Mouse (Mus musculus) forebrain, postnatal 0 days (tissue): ENCODE measurements around the gene Cdc20. TPM values are rescaled to one million over a fixed set of nuclear protein-coding genes. Genes with fewer than 3 reads are reported as not detected.

Experiments
- ATAC-seq: fragments of 200-750 bp; cut with Nextera tagmentation; 2 replicates; pipeline ENCODE4 v1.8.0; 2017; ENCODE audit warnings: mild to moderate bottlenecking, moderate library complexity
- DNase-seq: peaks from one replicate; pipeline ENCODE4 v3.0.0-alpha.2; 2015
- H3K27ac ChIP-seq: fragments of 300-500 bp; sonication (generic); 2 replicates; pipeline ENCODE4 v1.5.1; 2014; ENCODE audit warnings: low read depth, mild to moderate bottlenecking, antibody characterized with exemption, low read length, moderate library complexity, mixed read lengths
- H3K27me3 ChIP-seq: fragments of 300-500 bp; sonication (generic); 2 replicates; pipeline ENCODE4 v1.6.1; 2014; ENCODE audit warnings: mild to moderate bottlenecking, low read length, mixed read lengths; ENCODE audit not compliant: insufficient read depth
- H3K36me3 ChIP-seq: fragments of 300-500 bp; sonication (generic); 2 replicates; pipeline ENCODE4 v1.6.1; 2014; ENCODE audit warnings: mild to moderate bottlenecking, moderate library complexity; ENCODE audit not compliant: insufficient read depth
- H3K4me1 ChIP-seq: fragments of 300-500 bp; sonication (generic); 2 replicates; pipeline ENCODE4 v1.6.1; 2014; ENCODE audit warnings: antibody characterized with exemption; ENCODE audit not compliant: insufficient read depth
- H3K4me2 ChIP-seq: fragments of 300-500 bp; sonication (generic); 2 replicates; pipeline ENCODE4 v1.6.1; 2014; ENCODE audit warnings: low read depth, mild to moderate bottlenecking, moderate library complexity
- H3K4me3 ChIP-seq: fragments of 300-500 bp; sonication (generic); 2 replicates; pipeline ENCODE4 v1.5.1; 2014; ENCODE audit warnings: low read depth, low read length, mixed read lengths
- H3K9ac ChIP-seq: fragments of 300-500 bp; sonication (generic); 2 replicates; pipeline ENCODE4 v1.6.1; 2014; ENCODE audit warnings: mild to moderate bottlenecking
- H3K9me3 ChIP-seq: fragments of 300-500 bp; sonication (generic); 2 replicates; pipeline ENCODE4 v1.6.1; 2016; ENCODE audit warnings: low read length
- CTCF ChIP-seq: sonication (generic); IDR thresholded peaks from 2 replicates; pipeline ENCODE4 v1.5.1; 2016; ENCODE audit warnings: antibody characterized with exemption, control low read depth, low read depth
- WGBS: fragments of 180-500 bp; shearing (Covaris S2); extraction: QIAGEN DNeasy Blood & Tissue Kit; methylation state at CpG from one replicate; pipeline ENCODE4 v1.1.7; 2014; 5-methylcytosine and 5-hydroxymethylcytosine counted together
- polyA plus RNA-seq: library from polyadenylated mRNA; unstranded; fragments of >200 nt; fragmentation: Nextera tagmentation; extraction: Ambion mirVana; gene quantifications from 2 replicates; pipeline ENCODE4 v1.2.1, GENCODE M21; 2015
- total RNA-seq: library from RNA; depleted of rRNA; stranded (reverse); fragments of >200 nt; gene quantifications from 2 replicates; pipeline ENCODE4 v1.2.3, GENCODE M21; 2014

Cdc20 gene
- total and polyA plus RNA-seq, 2 experiments from 2014 or later, result 21.6 to 24.1 TPM

DNA sequence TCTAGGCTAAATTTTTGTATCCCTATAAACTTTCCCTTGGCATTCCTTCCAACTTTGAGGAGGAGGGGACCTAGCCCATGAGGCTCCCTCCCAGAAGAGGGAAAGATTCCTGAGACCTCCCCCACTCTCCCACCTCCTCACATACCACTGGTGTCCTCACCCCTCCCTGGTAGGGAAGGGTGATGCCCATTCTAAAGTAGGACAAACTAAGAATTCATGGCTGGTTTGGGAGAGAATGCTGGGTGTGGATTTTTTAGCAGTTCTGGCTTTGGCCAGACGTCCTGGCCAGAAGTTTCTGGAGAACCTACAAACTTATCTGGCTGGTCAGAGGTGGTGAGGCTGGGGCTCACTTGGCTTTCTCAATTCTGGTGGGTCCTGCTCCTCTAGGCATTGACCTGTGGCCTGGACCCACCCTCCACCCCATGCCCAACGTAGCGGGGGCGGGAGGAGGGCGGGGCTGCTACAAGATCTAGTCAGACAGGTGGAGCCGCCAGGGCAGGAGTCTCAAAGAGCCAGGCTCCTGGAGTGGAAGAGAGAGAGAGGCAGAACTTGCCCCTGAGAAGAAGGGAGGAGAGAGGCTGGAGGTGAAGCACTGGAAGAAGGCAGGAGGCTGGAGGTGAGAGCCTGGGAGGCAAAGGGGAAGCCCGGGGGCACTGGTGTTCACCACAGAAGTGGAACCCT lies 7.8 kb downstream of the Cdc20 start:
- DNase-seq, result no peak
- peaks cover 9% of the 10 kb centered on the region for H3K36me3 ChIP-seq
- peaks cover 18% of the 10 kb centered on the region for H3K4me1 ChIP-seq
- H3K27ac ChIP-seq, result no peak overlapping the region
- TF ChIP-seq CTCF, result no peak
- no peaks in the 10 kb centered on the region for H3K9me3 ChIP-seq
- H3K4me2 ChIP-seq, result no peak overlapping the region
- H3K27me3 ChIP-seq, result no peaks in the 10 kb centered on the region
- H3K4me3 ChIP-seq, result no peak overlapping the region
- no peak overlapping the region for H3K9ac ChIP-seq
- WGBS, result 69% methylated on average over 7 of the region's 7 CpGs
- ATAC-seq, result no peak

DNA sequence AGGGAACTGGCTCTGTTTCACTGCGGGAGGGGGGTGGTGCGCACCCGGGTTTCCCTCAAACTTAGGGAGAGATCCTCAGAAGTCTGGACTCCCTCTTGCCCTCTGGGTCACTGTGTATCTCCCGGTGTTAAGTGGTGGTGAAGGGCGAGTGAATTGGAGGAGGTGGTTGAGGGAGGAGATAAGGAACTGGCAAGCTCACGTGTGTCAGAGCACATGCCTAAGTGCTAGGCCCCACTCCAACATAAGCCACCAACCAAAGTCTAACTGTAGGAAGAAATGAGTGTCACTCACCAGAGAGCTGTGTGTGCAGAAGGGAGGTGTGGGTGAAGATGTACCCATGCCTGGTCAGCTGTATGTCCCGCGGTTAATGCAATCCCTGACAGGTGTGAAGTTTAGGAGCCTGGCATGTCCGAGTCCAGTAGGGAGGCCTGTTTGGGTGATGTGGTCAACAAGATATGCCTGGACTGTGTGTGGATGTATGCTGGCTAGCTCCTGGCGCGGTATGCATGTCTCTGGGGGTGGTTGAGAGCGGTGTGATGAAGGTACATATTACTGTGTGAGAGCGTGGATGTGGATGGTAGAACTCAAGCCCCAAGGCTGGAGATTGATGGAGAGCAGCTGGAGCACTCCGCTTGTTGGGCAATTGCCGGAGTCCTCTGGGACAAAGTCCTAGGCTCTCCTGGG lies 8.5 kb downstream of the Cdc20 start:
- peak; percentile 5; the same call in 1 of the 2 replicates for ATAC-seq
- TF ChIP-seq CTCF, result no peak
- WGBS, result 52% methylated on average over 15 of the region's 15 CpGs
- Histone ChIP-seq H3K27ac (peak overlapping the region; percentile 31; the same call in 1 of the 2 replicates), H3K4me2 (peak overlapping the region; percentile 88), H3K9me3 (no peaks in the 10 kb centered on the region), H3K36me3 (peaks cover 9% of the 10 kb centered on the region), H3K27me3 (no peaks in the 10 kb centered on the region), H3K9ac (peak overlapping the region; percentile 58), H3K4me1 (peaks cover 18% of the 10 kb centered on the region), H3K4me3 (peak overlapping the region; percentile 46)
- no peak for DNase-seq

DNA sequence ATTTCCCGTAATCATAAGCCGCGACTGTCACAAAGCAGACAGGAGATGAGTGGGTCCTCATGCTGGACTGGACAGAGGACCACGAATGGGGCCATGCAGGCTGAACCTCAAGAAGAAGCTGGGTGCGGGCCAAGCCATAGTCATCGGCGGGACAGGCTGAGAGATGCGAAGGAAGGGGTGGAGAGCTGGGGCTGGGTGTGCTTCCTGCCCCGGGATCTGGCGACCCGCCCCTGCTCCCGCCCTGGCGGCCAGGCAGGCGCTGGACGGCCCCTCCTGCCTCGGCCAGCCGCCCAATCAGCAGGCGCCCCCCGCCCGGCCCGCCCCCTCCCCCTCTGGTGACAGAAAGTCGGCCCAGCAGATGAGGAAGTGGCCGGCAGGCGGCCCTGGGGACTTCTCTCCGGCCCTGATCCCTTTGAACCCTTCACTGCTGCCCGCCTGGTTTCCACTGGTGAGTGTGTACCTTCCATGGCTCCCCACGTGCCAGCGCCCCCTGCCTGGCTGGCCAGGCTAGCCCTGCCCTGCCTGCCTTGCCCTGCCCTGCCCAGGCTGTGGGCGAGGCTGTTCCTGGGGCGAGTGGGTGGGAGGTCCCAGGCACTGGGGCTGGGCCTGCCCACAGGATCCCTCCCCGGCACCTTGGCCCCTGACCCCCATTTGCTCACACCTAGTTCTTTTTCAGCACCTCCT lies 9.2 kb downstream of the Cdc20 start, which contains the start of gene Elovl1:
TSS of gene Elovl1 (plus strand) at position 326 of the 684 bp plus-strand sequence.
- peak within 1 kb of the TSS; percentile 46 for H3K4me3 ChIP-seq
- H3K4me1 ChIP-seq, result peaks cover 18% of the 10 kb centered on the region
- TF ChIP-seq CTCF, result peak; percentile 63
- ATAC-seq (peak; percentile 85), DNase-seq (peak; percentile 73)
- H3K4me2 ChIP-seq, result peak within 1 kb of the TSS; percentile 88
- H3K9me3 ChIP-seq, result no peaks in the 10 kb centered on the region
- peak within 1 kb of the TSS; percentile 58 for H3K9ac ChIP-seq
- H3K27me3 ChIP-seq, result no peaks in the 10 kb centered on the region
- WGBS, result 4% methylated on average over 22 of the region's 31 CpGs
- peaks cover 9% of the 10 kb centered on the region for H3K36me3 ChIP-seq
- peak within 1 kb of the TSS; percentile 31 for H3K27ac ChIP-seq

DNA sequence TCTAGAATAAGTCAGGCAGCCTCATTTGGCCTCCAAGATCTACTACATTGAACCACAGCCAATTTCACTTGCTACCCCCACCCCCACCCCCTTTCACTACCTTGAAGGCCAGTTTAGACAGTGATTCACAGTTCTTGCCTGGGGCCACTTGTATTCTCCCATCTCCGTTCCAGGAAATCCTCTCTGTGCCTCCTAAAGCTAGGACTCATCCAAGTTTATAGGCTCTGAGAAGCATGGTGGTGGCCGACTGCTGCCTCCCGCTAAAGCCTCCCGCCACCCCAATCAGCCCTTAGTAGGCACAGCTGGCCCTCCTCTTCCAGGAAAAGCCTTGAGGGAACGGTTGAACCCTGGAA lies 9.8 kb downstream of the Cdc20 start:
- ATAC-seq (no peak; the same call in 1 of the 2 replicates), DNase-seq (no peak)
- peak overlapping the region; percentile 31; the same call in 1 of the 2 replicates for H3K27ac ChIP-seq
- peaks cover 9% of the 10 kb centered on the region for H3K36me3 ChIP-seq
- peak overlapping the region; percentile 88 for H3K4me2 ChIP-seq
- no peaks in the 10 kb centered on the region for H3K9me3 ChIP-seq
- TF ChIP-seq CTCF, result no peak
- H3K27me3 ChIP-seq, result no peaks in the 10 kb centered on the region
- peaks cover 18% of the 10 kb centered on the region for H3K4me1 ChIP-seq
- peak overlapping the region; percentile 46 for H3K4me3 ChIP-seq
- H3K9ac ChIP-seq, result peak overlapping the region; percentile 58
- WGBS, result 3% methylated on average over 5 of the region's 5 CpGs

DNA sequence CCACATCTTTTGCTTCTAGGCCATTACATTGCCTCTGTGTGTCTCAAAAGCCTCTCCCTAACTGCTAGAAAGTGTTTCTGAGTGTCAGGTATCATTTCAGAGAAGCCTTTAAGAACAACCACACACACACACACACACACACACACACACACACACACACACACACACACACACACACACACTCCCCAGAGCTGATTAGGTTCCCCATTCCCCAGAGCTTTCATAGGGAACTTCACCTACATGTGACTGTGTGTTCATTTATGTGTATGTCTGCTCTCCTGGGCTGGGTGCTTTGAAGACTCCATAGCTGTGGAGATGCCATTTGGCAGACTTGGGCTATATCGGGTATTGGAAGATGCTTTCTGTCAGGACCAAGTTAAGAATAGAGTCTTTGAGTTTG lies 11.8 kb downstream of the Cdc20 start:
- ATAC-seq (no peak), DNase-seq (no peak)
- Histone ChIP-seq H3K4me2 (no peak overlapping the region), H3K9ac (no peak overlapping the region), H3K36me3 (peaks cover 17% of the 10 kb centered on the region), H3K9me3 (no peaks in the 10 kb centered on the region), H3K27ac (no peak overlapping the region), H3K27me3 (no peaks in the 10 kb centered on the region), H3K4me3 (no peak overlapping the region), H3K4me1 (peaks cover 18% of the 10 kb centered on the region)
- 84% methylated on average over 1 of the region's 1 CpGs for WGBS
- no peak for TF ChIP-seq CTCF

DNA sequence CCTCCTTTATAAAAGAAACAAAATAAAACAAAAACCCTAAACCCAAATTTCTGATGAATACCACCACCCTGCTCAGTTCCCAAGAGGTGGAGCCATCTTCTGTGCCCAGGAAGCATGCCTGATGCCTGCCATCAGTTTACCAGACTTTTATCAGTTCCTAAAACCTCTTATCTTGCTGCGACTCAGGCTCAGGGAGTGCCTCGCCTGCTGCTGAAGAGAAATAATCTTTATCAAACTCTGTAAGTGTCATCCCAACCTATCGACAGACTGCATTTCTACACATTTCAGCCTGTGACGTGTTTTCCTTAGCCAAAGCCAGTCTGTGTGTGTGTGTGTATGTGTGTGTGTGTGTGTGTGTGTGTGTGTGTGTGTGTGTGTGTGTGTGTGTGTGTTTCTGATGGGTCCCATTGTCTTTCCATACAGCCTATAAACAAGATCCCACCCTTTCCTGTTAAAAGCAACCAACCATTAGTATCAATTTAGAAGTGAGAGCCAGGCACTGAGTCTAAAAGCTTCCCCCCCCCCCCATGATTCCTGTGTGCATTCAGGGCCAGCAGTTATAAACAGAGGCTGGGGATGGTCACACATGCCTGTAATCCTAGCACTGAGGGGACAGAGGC lies 12.5 kb downstream of the Cdc20 start:
- TF ChIP-seq CTCF, result no peak
- Histone ChIP-seq H3K27ac (no peak overlapping the region), H3K27me3 (no peaks in the 10 kb centered on the region), H3K9me3 (no peaks in the 10 kb centered on the region), H3K36me3 (peaks cover 23% of the 10 kb centered on the region), H3K4me2 (no peak overlapping the region), H3K4me1 (peaks cover 18% of the 10 kb centered on the region), H3K9ac (no peak overlapping the region), H3K4me3 (no peak overlapping the region)
- DNase-seq (no peak), ATAC-seq (no peak)
- 88% methylated on average over 4 of the region's 4 CpGs for WGBS
